Mouse (Mus musculus) olfactory bulb, adult 2 months (tissue): ENCODE results near the gene Cfb. TPM values are rescaled to one million over a fixed set of nuclear protein-coding genes. Genes with fewer than 3 reads are reported as not detected.

Source experiments
- H3K27ac ChIP-seq: fragments of 200-500 bp; 2 replicates; pipeline ENCODE4 v1.5.1; 2012; ENCODE audit warnings: low read depth, low read length; ENCODE audit not compliant: insufficient read depth
- H3K4me1 ChIP-seq: fragments of 200-500 bp; 2 replicates; pipeline ENCODE4 v1.6.1; 2012; ENCODE audit warnings: low read length; ENCODE audit not compliant: control insufficient read depth, insufficient read depth
- H3K4me3 ChIP-seq: fragments of 200-500 bp; 2 replicates; pipeline ENCODE4 v1.5.1; 2012; ENCODE audit warnings: mild to moderate bottlenecking, low read depth, low read length, moderate library complexity; ENCODE audit not compliant: insufficient read depth
- CTCF ChIP-seq: fragments of 200-500 bp; IDR thresholded peaks from 2 replicates; pipeline ENCODE4 v1.5.1; 2012; ENCODE audit warnings: low read depth, mild to moderate bottlenecking, low read length, moderate library complexity; ENCODE audit not compliant: insufficient read depth
- POLR2A ChIP-seq: fragments of 200-500 bp; IDR thresholded peaks from 2 replicates; pipeline ENCODE4 v1.6.1; 2012; ENCODE audit warnings: mild to moderate bottlenecking, low read depth, low read length, moderate library complexity; ENCODE audit not compliant: insufficient read depth
- WGBS: fragments of 180-500 bp; shearing (Covaris S2); methylation state at CpG from one replicate; pipeline ENCODE4 v1.1.7; 2018; 5-methylcytosine and 5-hydroxymethylcytosine counted together
- polyA plus RNA-seq: library from polyadenylated mRNA; stranded (reverse); fragments of >200 nt; gene quantifications from 2 replicates; pipeline ENCODE4 v1.2.4, GENCODE M21; 2012; ENCODE audit warnings: low replicate concordance; ENCODE audit not compliant: missing spikeins, insufficient read depth, insufficient read length

Cfb gene
- polyA plus RNA-seq, 1 experiment, result not detected

- Histone ChIP-seq H3K4me3 (peak overlapping the region; percentile 99), H3K27ac (peak overlapping the region; percentile 87), H3K4me1 (peaks cover 21% of the 10 kb centered on the region)
- TF ChIP-seq CTCF, result no peak
- TF ChIP-seq POLR2A, result no peak
- WGBS, result 8% methylated on average over 10 of the region's 10 CpGs
Observed at GRCm38 (mm10) chr17:34897373-34898159, 35.2 kb upstream of the Cfb start.

DNA sequence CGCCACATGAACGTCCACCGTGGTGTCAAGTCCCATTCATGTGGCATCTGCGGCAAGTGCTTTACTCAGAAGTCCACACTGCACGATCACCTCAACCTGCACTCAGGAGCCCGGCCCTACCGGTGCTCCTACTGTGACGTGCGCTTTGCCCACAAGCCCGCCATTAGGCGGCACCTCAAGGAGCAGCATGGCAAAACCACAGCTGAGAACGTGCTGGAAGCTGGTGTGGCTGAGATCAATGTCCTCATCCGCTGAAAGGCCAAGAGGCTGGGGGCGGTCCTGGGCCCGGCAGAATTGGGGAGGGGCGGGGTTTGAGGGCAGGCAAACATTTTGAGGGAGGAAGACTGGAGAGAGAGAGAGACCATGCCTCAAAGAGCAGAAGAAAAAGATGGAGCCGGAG is 34.0 kb upstream of the Cfb start:
- Histone ChIP-seq H3K4me1 (peaks cover 21% of the 10 kb centered on the region), H3K27ac (no peak overlapping the region), H3K4me3 (no peak overlapping the region)
- TF ChIP-seq CTCF (no peak), POLR2A (no peak)
- WGBS, result 77% methylated on average over 17 of the region's 17 CpGs

DNA sequence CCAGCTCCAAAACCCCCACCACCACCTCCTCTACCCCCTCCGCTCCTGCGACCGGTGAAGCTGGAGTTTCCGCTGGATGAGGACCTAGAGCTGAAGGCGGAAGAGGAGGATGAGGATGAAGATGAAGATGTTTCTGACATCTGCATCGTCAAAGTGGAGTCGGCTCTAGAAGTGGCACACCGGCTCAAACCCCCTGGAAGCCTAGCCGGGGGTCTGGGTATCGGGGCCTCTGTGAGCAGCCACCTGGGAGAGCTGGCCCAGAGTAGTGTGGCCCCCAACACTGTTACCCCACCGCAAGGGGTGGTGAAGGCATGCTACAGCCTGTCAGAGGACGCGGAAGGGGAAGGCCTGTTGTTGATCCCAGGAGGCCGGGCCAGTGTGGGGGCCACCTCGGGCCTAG is 33.4 kb upstream of the Cfb start:
- WGBS, result 91% methylated on average over 15 of the region's 15 CpGs
- TF ChIP-seq CTCF (no peak), POLR2A (no peak)
- Histone ChIP-seq H3K4me3 (peak overlapping the region; percentile 72; the same call in 1 of the 2 replicates), H3K27ac (no peak overlapping the region), H3K4me1 (peaks cover 21% of the 10 kb centered on the region)

DNA sequence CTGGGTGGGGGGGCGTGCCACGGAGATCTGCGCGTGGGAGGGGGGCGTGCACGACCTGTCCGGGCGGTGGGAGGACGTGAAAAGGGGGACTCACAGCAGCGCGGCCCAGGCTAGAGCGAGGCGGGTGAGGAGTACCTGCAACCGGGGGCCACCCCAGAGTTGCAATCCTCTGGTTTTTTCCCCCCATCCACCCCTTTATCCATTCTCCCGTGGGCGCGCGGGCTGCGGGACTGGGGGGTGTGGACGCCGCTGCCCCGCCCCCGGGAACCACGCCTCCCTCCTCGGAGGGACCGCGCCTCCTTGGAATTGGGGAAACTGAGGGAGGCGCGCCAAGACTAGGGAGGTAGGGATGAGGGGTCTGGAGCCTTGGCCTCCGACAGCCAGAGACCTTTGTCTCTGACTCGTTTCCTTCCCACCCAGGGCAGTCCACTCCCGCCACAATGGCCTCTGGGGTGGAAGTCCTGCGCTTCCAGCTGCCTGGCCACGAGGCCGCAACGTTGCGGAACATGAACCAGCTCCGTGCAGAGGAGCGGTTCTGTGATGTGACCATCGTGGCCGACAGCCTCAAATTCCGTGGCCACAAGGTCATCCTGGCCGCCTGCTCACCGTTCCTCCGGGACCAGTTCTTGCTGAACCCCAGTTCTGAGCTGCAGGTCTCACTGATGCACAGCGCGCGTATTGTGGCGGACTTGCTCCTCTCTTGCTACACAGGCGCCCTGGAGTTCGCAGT is 32.6 kb upstream of the Cfb start:
- peak overlapping the region; percentile 72 for H3K4me3 ChIP-seq
- TF ChIP-seq CTCF (no peak), POLR2A (no peak; the same call in 1 of the 2 replicates)
- peak overlapping the region; percentile 39; the same call in 1 of the 2 replicates for H3K27ac ChIP-seq
- peaks cover 21% of the 10 kb centered on the region for H3K4me1 ChIP-seq
- WGBS, result 5% methylated on average over 49 of the region's 51 CpGs

DNA sequence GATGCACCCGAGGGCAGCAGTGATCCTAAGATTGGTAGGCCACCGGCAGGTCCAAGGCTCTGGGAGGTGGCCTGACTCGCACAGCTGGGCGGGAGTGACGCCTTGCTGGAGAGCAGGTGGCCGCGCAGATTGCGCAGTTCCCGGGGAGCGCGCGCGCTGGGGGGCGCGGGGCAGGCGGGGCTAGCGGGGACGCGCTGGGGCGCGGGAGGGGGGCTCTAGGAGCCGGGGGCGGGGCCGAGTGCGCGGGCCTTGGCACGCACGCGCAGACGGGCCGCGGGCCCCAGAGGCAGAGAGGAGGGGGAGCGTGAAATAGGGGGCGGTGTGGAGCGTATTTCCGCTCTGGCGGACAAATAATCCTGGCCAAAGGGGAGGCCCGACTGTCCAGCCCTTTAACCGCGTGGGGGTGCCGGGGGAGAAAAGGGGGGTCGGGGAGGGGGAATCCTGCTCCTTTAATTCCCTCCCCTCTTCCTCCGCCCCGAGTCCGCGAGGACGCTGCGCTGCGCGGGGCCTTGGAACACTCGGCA is 31.8 kb upstream of the Cfb start:
- Histone ChIP-seq H3K4me1 (peaks cover 17% of the 10 kb centered on the region), H3K27ac (peak overlapping the region; percentile 97), H3K4me3 (peak overlapping the region; percentile 72)
- TF ChIP-seq CTCF, result no peak
- peak; percentile 89 for TF ChIP-seq POLR2A
- 0% methylated on average over 41 of the region's 51 CpGs for WGBS

DNA sequence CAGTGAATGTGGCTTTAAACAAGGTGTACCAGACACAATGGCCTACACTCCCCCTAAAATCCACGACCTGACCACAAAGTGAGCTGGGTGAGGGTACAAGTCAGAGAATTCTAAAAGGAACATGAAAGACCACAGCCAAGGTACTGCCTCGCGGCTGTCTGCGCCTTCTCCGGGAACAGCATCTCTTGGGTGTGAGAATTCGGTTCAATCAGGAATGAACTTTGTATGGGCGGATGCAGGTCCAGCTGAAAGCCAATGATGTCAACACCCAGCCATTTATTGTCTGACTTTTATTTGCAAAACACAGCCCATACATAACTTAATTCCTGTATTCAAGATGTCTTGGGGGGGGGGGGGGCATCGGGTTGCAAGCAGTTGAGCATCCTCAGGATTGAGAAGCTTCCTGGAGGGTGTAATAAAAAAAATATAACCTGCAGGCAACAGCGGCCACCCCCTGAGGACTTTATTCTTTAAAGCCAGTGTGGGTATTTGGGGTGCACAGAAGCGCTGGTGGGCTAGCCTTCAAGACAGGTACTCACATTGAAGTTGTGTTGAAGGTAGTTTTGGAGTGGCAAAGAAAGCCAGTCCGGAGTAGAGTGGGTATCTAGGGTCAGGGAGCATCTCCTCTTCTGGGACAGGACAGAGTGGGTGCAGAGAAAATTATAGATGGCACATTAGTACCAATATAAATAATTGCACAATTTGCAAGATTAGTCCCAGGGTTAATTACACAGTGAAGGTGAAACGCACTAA is 30.9 kb upstream of the Cfb start:
- peaks cover 17% of the 10 kb centered on the region for H3K4me1 ChIP-seq
- TF ChIP-seq CTCF, result no peak
- TF ChIP-seq POLR2A, result no peak
- peak overlapping the region; percentile 97; the same call in 1 of the 2 replicates for H3K27ac ChIP-seq
- 70% methylated on average over 12 of the region's 12 CpGs for WGBS
- no peak overlapping the region for H3K4me3 ChIP-seq

- 96% methylated on average over 2 of the region's 2 CpGs for WGBS
- H3K27ac ChIP-seq, result no peak overlapping the region
- TF ChIP-seq POLR2A, result no peak
- no peak for TF ChIP-seq CTCF
- peaks cover 14% of the 10 kb centered on the region for H3K4me1 ChIP-seq
- no peak overlapping the region for H3K4me3 ChIP-seq
Observed at GRCm38 (mm10) chr17:34891377-34891776, 29.1 kb upstream of the Cfb start.

DNA sequence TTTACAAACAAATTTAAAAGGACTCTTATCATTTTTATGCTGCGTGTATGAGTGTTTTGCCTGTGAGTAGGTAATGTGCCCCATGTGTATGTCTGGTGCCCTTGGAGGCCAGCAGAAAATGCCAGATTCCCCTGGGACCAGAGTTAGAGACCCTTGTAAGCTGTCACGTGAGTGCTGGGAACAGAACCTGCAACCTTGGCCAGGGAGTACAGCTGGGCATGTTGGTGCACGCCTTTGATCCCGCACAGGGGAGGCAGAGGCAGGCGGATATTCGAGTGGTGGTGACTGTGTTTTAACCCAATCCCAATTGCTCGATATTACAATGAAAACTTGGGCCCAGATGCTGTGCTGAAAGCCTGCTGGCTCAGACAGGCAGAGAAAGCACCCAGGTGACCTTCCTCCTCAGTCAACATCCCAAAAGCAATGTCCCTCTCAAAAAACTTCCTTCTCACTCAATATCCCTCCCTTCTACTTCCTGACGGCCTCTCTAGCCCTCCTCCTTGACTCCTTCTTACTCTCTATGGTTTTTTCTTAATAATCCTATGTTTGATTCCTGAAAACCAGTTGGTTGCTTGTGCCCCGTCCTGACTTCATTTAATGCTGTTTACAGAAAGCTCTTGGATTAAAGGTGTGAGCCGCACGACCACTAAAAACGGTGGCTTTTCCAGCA is 27.9 kb upstream of the Cfb start:
- WGBS, result 92% methylated on average over 12 of the region's 12 CpGs
- no peak overlapping the region for H3K4me3 ChIP-seq
- H3K4me1 ChIP-seq, result peaks cover 3% of the 10 kb centered on the region
- no peak overlapping the region for H3K27ac ChIP-seq
- no peak for TF ChIP-seq CTCF
- no peak for TF ChIP-seq POLR2A
